Mouse (Mus musculus) heart, postnatal 0 days (tissue): ENCODE data around the gene Ublcp1. TPM values are rescaled to one million over a fixed set of nuclear protein-coding genes. Genes with fewer than 3 reads are reported as not detected.

Experiments
- ATAC-seq: fragments of 200-750 bp; cut with Nextera tagmentation; 2 replicates; pipeline ENCODE4 v1.8.0; 2017; ENCODE audit warnings: low read depth, moderate number of reproducible peaks, moderate library complexity; ENCODE audit not compliant: insufficient read depth
- DNase-seq: peaks from one replicate; pipeline ENCODE4 v3.0.0-alpha.2; 2016; ENCODE audit warnings: low spot score
- H3K27ac ChIP-seq: fragments of 300-500 bp; sonication (generic); 2 replicates; pipeline ENCODE4 v1.5.1; 2014; ENCODE audit warnings: low read depth, mild to moderate bottlenecking
- H3K27me3 ChIP-seq: fragments of 300-500 bp; sonication (generic); 2 replicates; pipeline ENCODE4 v1.6.1; 2014; ENCODE audit warnings: low read length, mixed read lengths; ENCODE audit not compliant: control insufficient read depth, insufficient read depth
- H3K36me3 ChIP-seq: fragments of 300-500 bp; sonication (generic); replicated peaks from 2 replicates; pipeline ENCODE4 v1.6.1; 2014; ENCODE audit warnings: low read length, mixed read lengths; ENCODE audit not compliant: control insufficient read depth, insufficient read depth
- H3K4me1 ChIP-seq: fragments of 300-500 bp; sonication (generic); 2 replicates; pipeline ENCODE4 v1.6.1; 2014; ENCODE audit warnings: antibody characterized with exemption; ENCODE audit not compliant: control insufficient read depth, insufficient read depth
- H3K4me2 ChIP-seq: fragments of 300-500 bp; sonication (generic); 2 replicates; pipeline ENCODE4 v1.6.1; 2014; ENCODE audit warnings: low read depth, mild to moderate bottlenecking, low read length, moderate library complexity
- H3K4me3 ChIP-seq: fragments of 300-500 bp; sonication (generic); 2 replicates; pipeline ENCODE4 v1.5.1; 2014; ENCODE audit warnings: low read depth, low read length
- H3K9ac ChIP-seq: fragments of 300-500 bp; sonication (generic); replicated peaks from 2 replicates; pipeline ENCODE4 v1.6.1; 2014; ENCODE audit warnings: low read depth, low read length, mixed read lengths
- H3K9me3 ChIP-seq: fragments of 300-500 bp; sonication (generic); replicated peaks from 2 replicates; pipeline ENCODE4 v1.6.1; 2016; ENCODE audit warnings: low read length; ENCODE audit not compliant: control insufficient read depth
- CTCF ChIP-seq: IDR thresholded peaks from 2 replicates; pipeline ENCODE4 v1.5.1; 2016; ENCODE audit warnings: antibody characterized with exemption, control low read depth, low read depth
- EP300 ChIP-seq: IDR thresholded peaks from 2 replicates; pipeline ENCODE4 v1.6.1; 2016; ENCODE audit warnings: antibody characterized with exemption, low read depth
- WGBS: fragments of 180-500 bp; shearing (Covaris S2); extraction: QIAGEN DNeasy Blood & Tissue Kit; methylation state at CpG from one replicate; pipeline ENCODE4 v1.1.7; 2014; 5-methylcytosine and 5-hydroxymethylcytosine counted together
- polyA plus RNA-seq: library from polyadenylated mRNA; unstranded; fragments of >200 nt; fragmentation: Nextera tagmentation; extraction: Ambion mirVana; gene quantifications from 2 replicates; pipeline ENCODE4 v1.2.1, GENCODE M21; 2015
- total RNA-seq: library from RNA; depleted of rRNA; stranded (reverse); fragments of >200 nt; gene quantifications from 2 replicates; pipeline ENCODE4 v1.2.3, GENCODE M21; 2014; ENCODE audit warnings: low replicate concordance

Ublcp1 gene
- total and polyA plus RNA-seq, 2 experiments from 2014 or later, result 16.2 to 45.0 TPM

GRCm38 (mm10) chr11:44498412-44499272 lies 28.3 kb upstream of the Ublcp1 start:
- Histone ChIP-seq H3K4me3 (no peak overlapping the region), H3K27ac (no peak overlapping the region), H3K36me3 (no peaks in the 10 kb centered on the region), H3K4me1 (no peaks in the 10 kb centered on the region), H3K9me3 (no peaks in the 10 kb centered on the region), H3K27me3 (no peaks in the 10 kb centered on the region), H3K9ac (no peak overlapping the region), H3K4me2 (no peak overlapping the region)
- no peak for TF ChIP-seq CTCF
- no peak for TF ChIP-seq EP300
- 43% methylated on average over 13 of the region's 13 CpGs for WGBS
- DNase-seq, result no peak
- peak; percentile 71 for ATAC-seq

DNA sequence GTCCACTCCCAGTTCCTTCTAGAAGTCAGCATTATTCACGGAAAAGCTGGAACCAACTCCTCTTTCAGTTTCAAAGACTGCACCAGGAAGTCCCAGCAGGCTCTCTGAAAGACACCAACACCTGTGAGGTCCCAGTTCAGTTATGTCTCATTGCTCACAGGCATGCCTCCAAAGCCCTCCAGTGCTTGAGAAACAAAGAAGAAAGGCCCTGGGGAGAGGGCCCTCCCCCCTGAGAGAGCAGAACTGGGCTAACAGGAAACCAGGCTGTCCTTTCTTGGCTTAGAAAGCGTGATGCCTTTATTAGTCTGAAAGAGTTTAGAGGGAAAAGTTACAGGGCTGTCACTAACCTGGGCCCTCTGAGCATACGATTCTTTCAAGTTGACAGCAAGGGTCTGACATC lies 25.9 kb upstream of the Ublcp1 start:
- Histone ChIP-seq H3K9me3 (no peaks in the 10 kb centered on the region), H3K27ac (peak overlapping the region; percentile 72; the same call in 1 of the 2 replicates), H3K36me3 (no peaks in the 10 kb centered on the region), H3K4me2 (no peak overlapping the region), H3K4me1 (no peaks in the 10 kb centered on the region), H3K27me3 (no peaks in the 10 kb centered on the region), H3K4me3 (no peak overlapping the region), H3K9ac (no peak overlapping the region)
- no peak for DNase-seq
- TF ChIP-seq CTCF, result no peak
- no peak for TF ChIP-seq EP300
- WGBS, result 53% methylated on average over 3 of the region's 3 CpGs
- ATAC-seq, result no peak

DNA sequence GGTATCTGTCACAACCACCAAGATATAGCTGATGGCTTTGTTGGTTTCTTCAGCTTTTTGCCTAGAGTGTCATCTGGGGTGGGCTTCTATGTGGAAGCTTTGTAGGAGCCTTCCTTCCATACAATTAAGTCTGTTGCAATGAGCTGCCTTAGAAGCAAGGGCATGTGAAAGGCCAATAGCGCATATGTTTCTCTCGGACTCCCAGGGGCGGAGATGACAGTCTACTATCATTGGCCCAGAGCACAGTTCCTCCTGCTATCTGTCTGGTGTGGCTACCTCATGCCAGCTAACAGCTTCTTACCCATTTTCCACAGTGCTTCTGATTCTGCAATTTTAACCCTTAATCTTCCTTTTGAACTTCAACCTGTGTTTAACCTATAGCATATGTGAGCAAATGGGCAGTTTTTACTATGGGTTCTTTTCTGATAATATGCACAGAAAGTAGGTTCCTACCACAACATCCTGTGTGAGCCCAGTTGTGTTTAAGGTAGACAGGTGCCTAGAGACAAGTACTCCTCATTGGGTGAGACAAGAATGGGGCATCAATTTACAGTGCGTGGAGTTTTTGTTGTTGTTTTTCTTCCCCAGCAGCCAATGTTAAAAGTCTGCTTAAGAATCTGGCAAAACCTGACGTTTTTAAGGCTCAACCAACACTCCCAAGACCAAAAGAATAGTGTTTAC lies 24.5 kb upstream of the Ublcp1 start:
- ATAC-seq (no peak), DNase-seq (no peak)
- Histone ChIP-seq H3K9ac (no peak overlapping the region), H3K36me3 (no peaks in the 10 kb centered on the region), H3K4me2 (no peak overlapping the region), H3K27ac (no peak overlapping the region), H3K4me3 (no peak overlapping the region), H3K4me1 (no peaks in the 10 kb centered on the region), H3K9me3 (no peaks in the 10 kb centered on the region), H3K27me3 (no peaks in the 10 kb centered on the region)
- 85% methylated on average over 5 of the region's 5 CpGs for WGBS
- TF ChIP-seq EP300, result no peak

- TF ChIP-seq CTCF (no peak), EP300 (no peak)
- Histone ChIP-seq H3K4me1 (no peaks in the 10 kb centered on the region), H3K4me3 (no peak overlapping the region), H3K27ac (no peak overlapping the region), H3K27me3 (no peaks in the 10 kb centered on the region), H3K9ac (no peak overlapping the region), H3K4me2 (no peak overlapping the region), H3K9me3 (no peaks in the 10 kb centered on the region), H3K36me3 (no peaks in the 10 kb centered on the region)
- DNase-seq (no peak), ATAC-seq (no peak)
- WGBS, result 85% methylated on average over 1 of the region's 1 CpGs
These were observed 18.8 kb upstream of the Ublcp1 start for GRCm38 (mm10) chr11:44489117-44489516.

DNA sequence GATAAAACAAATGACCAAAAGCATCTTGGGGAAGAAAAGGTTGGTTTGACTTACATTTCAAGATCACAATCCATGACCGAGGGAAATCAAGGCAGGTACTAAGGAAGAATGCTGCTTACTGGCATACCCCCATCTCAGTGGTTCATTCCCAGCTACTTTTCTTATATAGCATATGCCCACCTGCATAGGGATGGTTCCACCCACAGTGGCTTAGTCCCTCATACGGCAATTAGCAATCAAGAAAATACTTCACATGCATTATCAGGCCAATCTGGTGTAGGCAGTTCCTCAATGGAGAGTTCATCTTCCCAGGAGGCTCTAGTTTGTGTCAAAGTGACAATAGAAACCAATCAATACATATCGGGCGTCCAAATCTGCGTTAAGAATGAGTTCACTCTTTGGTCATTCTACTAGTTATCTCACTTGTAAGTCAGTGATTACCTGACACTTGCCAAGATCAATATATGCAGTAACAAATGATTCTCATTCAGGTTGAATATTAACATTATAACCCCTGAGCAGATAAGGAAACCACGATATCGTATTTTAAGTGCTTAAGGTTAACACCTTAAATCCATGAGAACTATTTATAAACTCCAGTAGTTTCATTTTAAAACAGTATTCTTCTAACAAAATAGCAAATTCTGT lies 14.9 kb upstream of the Ublcp1 start:
- WGBS, result 86% methylated on average over 7 of the region's 7 CpGs
- Histone ChIP-seq H3K4me1 (no peaks in the 10 kb centered on the region), H3K4me2 (no peak overlapping the region), H3K27ac (no peak overlapping the region), H3K9ac (no peak overlapping the region), H3K4me3 (no peak overlapping the region), H3K9me3 (no peaks in the 10 kb centered on the region), H3K36me3 (no peaks in the 10 kb centered on the region), H3K27me3 (no peaks in the 10 kb centered on the region)
- ATAC-seq, result no peak
- DNase-seq, result no peak
- TF ChIP-seq EP300, result no peak
- no peak for TF ChIP-seq CTCF
